Mouse (Mus musculus): ENCODE results near the gene Tlr6.
A peak's percentile ranks its signal among the peaks of the same experiment; 100 is the strongest.

Gene Tlr6

DNA sequence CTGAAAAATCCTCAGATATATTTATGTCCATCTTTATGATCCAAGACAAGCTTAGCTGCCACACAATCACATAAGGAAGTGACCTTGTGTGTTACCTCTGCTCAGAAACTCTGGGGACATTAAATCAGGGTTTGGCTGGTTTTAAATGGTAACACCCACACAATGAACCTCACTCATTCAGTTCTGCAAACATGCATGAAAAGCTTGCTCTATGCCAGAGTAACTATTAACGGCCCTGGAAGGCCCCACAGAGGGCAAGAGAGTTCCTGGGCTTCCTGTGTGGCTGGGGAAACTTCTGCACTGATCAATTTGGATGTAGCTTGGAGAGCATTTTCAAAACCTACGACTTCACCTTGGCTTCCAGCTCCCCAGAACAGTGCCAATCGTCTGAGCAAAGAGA is 27.7 kb downstream of the Tlr6 start:
- no peak for DNase-seq (ENCODE audit: low spot score in 2 of 2)

DNA sequence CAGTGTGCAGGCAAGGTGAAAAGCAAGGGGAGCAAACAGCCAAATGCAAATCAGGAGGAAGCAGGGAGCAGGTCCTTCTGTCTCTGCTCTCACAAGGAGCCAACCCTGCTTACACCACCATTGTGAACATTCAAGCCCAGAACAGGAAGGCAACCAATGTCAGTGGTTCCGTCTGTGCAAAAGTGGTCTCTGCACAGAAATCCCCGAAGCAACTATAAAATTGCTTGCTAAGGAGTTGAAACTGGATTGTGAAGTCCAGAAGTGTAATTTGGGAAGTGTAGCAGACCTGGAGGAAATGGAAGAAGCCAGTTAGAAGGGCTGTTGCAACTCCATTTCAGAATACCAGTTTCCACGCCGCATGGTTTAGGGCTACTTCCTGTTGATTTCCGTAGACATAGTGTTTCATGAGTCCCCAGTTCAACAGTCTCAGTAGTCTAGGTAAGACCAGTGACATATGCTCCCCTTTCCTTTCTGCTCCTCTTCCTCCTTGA is 37.0 kb downstream of the Tlr6 start:
- peak in 1 of 2 experiments; percentile 57 for DNase-seq (ENCODE audit: low spot score in 2 of 2)

DNA sequence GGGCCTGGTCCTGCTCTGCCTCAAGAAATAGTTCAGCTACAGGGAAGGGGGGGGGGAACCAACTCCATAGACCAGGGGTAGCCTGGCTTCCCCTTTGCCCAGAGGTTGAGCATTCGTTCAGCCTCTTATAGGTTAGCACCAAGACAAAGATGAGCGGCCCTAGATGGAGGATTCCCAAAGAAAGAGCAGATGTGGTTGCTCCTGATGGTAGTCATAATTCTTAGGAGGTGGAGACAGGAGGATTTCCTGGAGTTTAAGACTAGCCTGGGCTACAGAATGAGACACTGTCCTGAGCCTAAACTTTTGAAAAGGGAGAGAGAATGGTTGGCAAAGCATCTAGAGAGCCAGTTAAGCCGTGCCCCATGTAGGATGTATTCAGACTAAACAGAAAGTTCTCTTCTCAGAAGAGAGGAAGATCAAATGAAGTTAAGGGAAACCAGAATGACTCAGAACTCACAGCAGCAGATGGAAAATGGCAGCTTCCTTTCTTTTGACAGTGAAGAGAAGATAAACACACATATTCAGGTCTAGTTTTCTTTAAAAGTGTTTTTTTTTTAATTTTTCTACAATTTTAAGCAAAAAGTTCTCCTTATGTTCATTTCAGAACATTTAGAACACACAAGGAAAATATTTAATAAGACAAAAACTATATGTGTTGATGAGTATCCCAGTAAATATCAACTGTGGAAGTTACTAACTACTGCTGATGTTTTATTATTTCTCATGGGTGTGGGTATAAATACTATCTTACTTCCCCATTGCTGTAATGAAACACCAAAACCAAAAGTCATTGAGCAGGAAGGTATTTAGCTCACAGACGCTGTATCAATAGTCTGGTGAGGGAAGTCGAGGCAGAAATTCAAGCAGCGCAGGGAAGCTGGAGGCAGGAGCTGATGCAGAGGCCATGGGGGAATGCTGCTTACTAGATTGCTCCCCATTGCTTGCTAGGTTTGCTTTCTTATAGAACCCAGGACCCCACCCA is 41.0 kb downstream of the Tlr6 start:
- DNase-seq (ENCODE audit: low spot score in 2 of 2), result peak in 1 of 2 experiments; percentile 51

DNA sequence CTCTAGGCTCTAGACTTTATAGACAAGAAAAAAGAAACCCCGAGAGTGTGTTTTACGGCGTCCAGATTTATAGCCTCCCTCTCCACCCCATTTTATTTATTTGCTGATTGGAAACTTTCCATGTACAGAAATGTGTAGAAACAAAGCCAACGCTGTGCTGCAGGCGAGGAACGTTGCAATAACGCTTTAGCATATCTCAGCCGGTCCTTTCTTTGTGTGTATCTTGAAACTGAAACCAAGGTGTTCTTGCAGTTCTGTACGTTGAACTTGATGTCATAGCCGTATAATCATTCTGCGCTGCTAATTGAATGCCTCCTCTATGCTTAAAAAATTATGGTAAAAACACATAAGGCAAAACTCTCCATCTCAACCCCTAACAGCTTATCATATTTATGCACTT is 42.2 kb downstream of the Tlr6 start:
- DNase-seq (ENCODE audit: low spot score in 2 of 2), result no peak

DNA sequence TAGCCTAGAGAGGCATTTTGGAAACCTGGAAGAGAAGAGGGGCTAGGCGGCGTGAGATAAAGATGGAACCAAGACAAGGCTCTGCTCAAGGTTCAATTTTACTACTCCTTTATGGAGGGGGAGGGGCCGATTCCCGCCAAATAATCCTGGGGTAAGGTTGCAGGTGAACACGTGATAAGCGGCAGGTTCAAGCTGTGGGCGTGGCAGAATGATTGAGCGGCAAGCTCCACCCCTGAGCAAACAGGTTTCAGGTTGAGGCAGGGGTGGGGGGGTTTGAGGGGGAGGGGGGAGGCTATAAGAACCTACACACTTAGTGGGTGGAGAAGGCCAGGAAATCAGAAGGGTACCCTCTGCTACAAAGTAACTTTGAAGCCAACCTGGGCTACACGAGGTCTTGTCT is 42.7 kb downstream of the Tlr6 start:
- DNase-seq (ENCODE audit: low spot score in 2 of 2), result no peak

DNA sequence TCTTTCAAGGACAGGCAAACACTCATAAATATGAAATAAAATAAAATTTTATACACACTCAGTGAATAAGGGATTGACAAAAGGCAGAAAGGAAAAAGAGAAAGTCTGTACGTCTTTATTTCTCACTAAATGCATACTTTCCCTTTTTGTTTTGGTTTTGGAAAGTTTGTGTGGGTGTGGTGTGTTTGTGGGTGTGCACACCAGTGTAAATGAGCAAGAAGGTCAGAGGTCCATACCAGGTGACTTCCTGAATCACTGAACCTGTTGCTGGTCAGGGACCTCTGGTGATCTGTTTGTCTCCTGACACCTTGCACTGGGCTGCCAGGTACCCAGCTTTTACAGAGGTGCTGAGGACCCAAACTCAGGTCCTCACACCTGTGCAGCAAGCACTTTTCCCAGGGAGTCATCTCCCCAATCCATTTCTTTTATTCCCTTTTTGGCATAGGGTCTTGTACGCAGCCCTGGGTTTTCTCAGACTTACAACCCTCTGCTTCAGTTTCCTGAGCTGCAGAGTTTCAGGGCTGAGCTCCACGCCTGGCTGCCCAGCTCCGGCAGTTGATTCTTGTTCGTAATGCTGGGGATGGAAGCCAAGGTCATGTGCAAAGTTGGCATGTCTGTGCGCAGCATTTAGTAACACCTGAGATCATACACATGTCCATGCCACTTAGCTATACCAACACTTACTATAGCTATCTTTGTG is 51.2 kb downstream of the Tlr6 start:
- peak in 1 of 2 experiments; percentile 59 for DNase-seq (ENCODE audit: low spot score in 2 of 2)

DNA sequence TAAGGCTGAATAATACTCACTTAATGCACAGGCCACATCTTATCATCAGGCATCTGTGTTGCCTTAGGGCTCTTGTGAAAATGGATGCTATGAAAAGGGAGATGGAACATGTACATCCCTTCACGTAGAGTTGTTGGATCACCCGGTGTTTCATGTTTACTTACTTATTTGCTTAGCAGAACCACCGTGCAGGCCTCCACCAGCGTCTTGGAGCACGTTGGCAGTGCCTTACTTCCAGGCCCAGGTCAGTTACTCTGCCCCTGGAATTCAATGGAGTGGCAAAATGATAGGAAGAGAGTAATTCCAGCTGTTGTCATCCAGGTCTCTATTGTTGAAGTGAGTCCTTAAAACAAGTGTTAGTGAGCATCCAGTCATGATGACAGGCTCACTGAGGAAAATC is 52.0 kb downstream of the Tlr6 start:
- peak in 1 of 2 experiments; percentile 52 for DNase-seq (ENCODE audit: low spot score in 2 of 2)

DNA sequence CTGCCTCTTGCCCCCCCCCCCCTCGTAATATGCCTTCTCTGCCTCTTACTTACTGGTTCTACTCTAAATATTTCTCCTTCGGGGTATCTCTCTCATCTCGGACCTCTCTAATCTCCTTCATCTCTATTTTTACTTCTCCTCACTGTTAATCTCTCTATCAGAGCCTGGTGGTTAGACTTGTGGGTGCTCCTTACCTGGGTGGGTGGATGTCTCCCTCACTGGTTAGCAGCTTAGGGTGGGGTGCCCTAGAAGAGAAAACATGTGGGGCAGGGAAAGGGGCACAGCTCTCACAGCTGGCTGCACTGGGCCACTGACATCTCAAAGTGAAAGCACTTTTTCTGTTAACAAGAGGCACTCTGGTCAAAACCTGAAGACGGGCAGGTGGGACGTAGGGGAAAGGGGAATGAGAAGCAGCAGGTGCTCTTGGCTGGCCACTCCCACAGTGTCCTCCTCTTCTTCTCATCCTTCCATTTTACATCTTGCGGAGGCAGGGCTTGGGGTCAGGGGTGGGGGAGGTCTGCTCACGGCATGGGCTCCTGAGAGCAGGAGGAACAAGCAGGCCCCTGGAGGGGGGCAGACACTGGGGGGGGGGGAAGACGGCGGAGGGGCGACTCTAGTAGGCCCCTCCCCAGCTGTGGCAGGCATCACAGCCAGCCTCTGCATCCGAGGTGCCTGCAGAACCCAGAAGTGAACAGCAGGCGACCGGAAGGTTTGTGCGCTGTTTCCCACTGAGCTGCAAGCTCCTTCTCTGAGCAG is 54.2 kb downstream of the Tlr6 start:
- DNase-seq (ENCODE audit: low spot score in 2 of 2), result peak in 1 of 2 experiments; percentile 60

All from spleen, postnatal 4 days (tissue).